Mouse (Mus musculus): ENCODE data around the gene Zic4.

Zic4 gene

DNA sequence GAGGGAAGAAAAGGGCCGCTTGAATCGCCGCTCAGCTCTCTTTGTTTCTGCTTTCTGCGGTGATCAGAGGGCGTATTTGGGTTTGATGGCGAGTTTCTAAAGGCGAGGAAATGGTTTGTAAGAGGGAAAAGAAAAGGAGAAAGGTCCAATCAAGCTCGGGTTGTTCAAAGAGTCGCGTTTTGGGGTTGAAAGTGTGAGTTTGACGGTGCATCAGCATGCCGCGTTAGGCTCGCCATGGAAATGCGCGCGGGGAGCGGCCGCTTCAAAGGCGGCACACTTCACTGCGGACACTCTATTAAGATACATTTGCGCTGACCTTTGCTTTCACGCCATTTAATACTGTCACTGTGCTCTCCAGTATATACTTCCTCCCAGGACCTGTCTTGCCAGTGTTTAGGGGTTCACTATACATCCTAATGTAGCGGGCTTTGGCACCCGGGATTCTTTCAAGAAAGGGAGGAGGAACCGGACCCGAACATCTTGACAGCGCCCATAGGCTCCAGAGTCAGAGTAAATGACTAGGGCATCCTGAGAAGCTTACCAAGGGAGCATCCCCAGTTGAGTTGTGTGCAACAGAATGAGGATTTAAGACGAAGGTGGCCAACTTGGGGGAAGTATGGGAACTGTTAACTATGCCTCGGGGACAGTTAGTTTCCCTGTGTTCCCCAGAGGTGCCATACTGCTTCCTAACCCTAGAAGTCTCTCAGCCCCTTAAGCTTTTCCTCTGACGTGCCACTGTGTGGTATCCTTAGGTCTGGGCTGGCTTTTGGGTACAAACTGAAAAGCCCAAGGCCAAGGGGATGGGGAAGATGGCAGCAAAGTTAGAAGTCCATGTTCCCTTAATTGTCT, 24.9 kb downstream of the Zic4 start:
- ChIA-PET POLR2A (interaction anchor here in 1 of 4 experiments (1.1 kb wide), 1 partner anchor 19 kb away, joined by 3 read pairs; no protein-coding TSS in a partner anchor), CTCF (interaction anchor here in 1 of 4 experiments (0.7 kb wide), 1 partner anchor 27 kb away, joined by 3 read pairs; no protein-coding TSS in a partner anchor)

DNA sequence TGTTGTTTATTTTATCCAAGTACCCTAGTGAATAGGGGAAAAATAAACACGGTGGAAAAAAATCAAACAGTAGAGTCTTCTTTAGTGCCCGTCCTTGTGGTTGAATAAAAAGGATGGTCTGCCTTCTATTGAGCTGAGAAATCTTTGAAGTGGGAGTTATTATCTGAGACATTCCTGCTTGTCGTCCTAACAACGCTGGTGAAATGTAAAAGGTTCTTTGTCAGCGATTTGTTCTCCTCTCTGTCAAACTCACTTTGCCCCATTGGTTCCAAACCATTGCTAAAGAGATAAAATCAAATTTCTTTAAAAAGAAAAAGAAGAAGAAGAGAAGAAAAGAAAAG, 25.5 kb downstream of the Zic4 start:
- POLR2A ChIA-PET, result interaction anchor here in 1 of 4 experiments (1.1 kb wide), 1 partner anchor 18 kb away, joined by 3 read pairs; no protein-coding TSS in a partner anchor
- CTCF ChIA-PET, result interaction anchor here in 1 of 4 experiments (0.7 kb wide), 1 partner anchor 26 kb away, joined by 3 read pairs; no protein-coding TSS in a partner anchor

DNA sequence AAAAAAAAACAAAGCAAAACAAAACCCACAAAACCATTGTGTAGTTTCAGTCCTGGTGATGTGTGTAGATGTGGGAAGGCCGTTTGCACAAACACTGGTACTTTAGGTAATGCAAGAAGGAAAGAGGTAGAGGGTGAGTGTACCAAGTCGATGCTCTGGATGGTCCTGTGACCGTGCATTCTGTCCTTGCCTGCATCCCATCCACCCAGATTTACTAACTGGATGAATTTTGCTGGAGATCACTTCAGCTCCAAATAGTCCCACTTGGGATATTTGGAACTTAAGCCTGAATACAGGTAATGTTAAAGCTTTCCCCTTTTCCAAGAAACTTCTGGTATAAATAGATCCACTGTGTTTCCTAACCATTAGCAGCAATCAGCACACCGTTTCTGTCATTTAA, 26.0 kb downstream of the Zic4 start:
- ChIA-PET POLR2A (interaction anchor here in 1 of 4 experiments (1.1 kb wide), 1 partner anchor 18 kb away, joined by 3 read pairs; no protein-coding TSS in a partner anchor), CTCF (no interaction called here)

DNA sequence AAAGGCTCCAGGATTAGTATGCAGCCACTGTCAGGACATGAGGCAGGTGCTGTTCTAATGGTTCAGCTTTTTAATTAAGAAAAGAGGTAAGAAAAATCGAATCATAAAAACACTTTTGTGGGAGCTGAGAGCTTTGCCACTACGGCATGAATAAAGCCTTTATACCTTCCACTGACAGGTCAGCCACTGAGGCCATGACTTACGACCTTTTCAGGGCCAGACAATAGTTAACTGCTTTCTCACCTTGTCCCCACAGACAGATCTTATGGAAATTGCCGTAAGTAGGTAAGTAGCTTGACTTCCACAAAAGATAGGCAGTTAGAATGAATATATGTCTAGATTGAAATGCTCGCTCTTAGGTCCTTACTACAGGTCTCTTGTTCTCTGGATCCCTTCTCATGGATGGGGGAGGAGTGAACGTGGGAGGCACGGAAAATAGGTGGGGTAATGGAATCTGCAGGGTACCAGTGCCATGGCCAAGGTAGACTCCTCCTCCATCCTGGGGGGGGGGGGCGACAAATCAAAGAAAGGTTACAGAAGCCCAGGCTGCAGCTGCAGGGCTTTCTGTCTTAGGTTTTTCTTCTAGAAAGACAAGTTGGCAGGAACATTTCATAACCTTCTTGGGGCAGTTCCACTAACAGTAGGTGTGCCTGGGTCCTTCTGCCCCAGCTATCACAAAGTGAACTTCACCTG, 31.3 kb downstream of the Zic4 start:
- POLR2A ChIA-PET, result interaction anchor here in 1 of 4 experiments (1.1 kb wide), 1 partner anchor 13 kb away, joined by 4 read pairs; no protein-coding TSS in a partner anchor
- CTCF ChIA-PET, result no interaction called here

DNA sequence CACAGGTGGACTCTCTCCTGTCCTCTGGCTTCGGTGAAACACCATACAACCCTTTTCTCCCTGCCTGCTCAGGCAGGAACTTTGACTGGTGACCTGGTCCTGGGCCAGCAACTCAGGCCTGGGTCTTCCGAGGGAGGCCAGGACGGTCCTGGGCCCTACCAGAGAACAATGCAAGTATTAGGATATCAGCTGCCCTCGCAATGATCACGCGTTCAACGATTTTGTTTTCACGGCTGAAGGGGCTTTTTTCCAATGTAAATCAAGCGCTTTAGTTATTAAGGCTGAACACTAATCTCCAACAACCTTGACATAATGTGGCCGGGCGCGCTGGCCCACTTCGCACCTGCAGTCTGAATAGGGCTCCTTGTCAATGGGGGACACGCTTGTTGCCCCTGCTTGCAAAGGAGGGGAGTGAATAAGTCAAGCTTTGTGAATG, 32.0 kb downstream of the Zic4 start:
- ChIA-PET POLR2A (interaction anchor here in 1 of 4 experiments (1.1 kb wide), 1 partner anchor 12 kb away, joined by 4 read pairs; no protein-coding TSS in a partner anchor), CTCF (no interaction called here)

DNA sequence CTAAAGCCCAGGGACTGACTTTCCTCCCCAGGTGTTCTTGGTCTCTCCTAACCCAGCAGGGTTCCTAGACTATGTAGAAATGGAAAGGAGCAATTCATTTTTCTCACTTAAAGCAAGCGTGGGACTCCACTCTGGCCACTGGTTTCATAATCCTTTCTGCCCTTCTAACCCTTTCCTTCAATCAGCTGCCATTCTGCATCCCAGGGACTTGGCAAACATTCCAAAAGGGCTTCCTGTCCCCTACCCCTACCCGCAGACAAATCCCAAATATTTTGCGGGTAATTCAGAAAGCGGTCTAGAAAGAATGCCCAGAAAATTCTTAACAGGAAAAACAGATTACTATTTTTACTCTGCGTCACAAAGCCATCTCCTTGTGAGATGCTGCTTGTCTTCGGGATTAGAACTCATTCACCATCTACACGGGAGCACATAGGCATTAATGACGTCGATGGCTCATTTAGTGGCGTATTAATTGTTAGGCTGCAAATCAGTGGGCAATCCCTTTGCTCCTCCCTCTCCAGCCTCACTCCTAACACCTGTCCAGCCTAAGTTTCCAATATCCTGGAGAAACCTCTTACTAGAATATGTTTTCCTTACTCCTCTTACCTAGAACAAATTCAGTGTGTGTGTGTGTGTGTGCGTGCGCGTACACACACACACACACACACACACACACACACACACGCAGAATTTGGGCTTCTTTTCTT, 33.0 kb downstream of the Zic4 start:
- ChIA-PET POLR2A (interaction anchor here in 1 of 4 experiments (0.9 kb wide), 1 partner anchor 41 kb away, joined by 3 read pairs; no protein-coding TSS in a partner anchor), CTCF (no interaction called here)

DNA sequence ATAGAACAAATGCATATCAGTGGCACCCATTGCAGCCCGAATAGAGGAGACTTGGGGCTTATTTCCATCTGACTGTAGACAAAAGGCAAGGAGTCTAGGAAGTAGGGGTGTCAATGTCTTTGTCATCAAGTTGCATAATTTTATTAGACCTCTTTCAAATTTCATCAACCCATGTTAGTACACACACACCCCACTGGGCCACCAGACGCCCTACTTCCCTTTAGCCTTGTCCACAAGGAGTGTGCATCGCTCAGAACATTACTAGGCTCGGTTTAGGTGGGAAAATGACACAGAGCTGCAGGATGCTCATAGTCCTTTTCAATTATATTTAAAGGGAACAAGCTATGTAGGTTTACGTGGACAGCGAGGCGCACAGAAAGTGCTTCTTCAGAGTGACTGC, 37.8 kb downstream of the Zic4 start:
- ChIA-PET CTCF (no interaction called here), POLR2A (no interaction called here)

DNA sequence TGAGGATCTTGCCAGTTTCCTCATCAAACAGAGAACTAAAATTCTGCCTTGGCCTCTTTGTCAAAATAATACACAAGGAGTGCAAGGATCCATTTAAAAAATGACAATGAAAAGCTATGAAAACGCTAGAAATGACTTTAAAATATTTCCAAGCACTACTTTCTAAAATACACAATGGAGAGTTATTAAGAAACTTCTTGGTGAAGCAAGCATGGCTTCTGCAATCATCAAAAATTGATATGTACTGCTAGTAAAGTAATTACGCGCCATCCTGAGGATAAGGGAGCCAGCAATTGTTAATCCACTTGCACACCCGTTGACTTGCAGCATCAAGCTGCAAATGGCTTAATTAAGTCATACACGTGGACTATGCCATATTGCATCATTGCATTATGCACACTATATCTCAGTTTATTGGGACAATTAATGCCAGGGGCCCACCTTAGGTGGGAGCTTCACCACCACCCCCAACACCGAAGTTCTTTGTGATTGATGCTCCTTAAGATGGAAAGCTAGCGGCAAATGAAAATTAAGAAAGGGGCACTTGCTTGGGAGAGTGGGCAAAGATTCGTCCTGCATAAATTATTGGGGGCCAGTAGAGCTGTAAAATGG, 38.4 kb downstream of the Zic4 start:
- CTCF ChIA-PET, result no interaction called here

DNA sequence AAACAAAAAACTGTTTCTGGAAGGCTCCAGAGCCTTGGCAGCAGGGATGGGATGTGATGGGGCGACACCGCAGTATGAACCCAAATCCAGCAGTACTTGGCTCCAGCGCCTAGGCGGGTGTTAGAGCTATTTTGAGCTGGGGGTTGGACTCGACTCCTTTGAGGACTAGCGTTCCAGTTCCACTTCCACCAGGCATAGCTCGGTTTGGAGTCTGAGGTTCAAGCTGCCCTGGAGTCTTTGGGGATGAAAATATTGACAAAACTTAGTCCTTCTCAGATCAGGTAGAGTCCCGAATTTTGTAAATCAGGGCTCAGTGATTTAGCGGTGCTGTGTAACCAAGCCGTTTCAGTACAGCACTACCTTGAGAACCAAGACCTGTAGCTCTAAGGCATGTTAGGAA, 39.3 kb downstream of the Zic4 start:
- POLR2A ChIA-PET, result interaction anchor here in 1 of 4 experiments (0.7 kb wide), 1 partner anchor 22 kb away, joined by 3 read pairs; no protein-coding TSS in a partner anchor

More for the DNA sequence above, 38.4 kb downstream of the Zic4 start:
- POLR2A ChIA-PET, result no interaction called here

DNA sequence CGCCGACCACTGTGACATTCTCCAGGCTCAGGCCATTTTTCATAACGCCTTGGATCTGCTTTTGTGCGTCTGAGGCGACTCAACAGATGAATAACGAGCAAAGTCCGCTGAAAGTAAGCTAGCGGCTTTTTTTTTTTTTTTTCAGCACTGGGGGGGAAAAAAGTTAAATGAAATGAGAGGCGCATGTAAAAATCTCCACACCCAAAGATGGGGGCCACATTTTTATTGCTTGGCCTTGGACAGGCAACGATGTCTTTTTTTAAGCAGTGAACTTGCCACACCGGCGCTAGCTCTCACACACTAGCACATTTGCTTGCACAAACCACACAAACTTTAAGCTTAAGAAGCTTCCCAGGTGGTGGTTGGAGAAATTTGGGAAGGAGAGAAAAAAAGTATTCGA, 42.0 kb downstream of the Zic4 start:
- ChIA-PET CTCF (interaction anchor here in 1 of 4 experiments (0.7 kb wide), 1 partner anchor 152 kb away, joined by 4 read pairs; no protein-coding TSS in a partner anchor), POLR2A (interaction anchor here in 3 of 4 experiments (0.6 to 0.7 kb wide), 3 partner anchors 35 to 644 kb away, joined by 3 to 6 read pairs (median 4); no protein-coding TSS in a partner anchor)

More for the DNA sequence above, 39.3 kb downstream of the Zic4 start:
- CTCF ChIA-PET, result interaction anchor here in 1 of 4 experiments (0.7 kb wide), 1 partner anchor 46 kb away, joined by 4 read pairs; no protein-coding TSS in a partner anchor

DNA sequence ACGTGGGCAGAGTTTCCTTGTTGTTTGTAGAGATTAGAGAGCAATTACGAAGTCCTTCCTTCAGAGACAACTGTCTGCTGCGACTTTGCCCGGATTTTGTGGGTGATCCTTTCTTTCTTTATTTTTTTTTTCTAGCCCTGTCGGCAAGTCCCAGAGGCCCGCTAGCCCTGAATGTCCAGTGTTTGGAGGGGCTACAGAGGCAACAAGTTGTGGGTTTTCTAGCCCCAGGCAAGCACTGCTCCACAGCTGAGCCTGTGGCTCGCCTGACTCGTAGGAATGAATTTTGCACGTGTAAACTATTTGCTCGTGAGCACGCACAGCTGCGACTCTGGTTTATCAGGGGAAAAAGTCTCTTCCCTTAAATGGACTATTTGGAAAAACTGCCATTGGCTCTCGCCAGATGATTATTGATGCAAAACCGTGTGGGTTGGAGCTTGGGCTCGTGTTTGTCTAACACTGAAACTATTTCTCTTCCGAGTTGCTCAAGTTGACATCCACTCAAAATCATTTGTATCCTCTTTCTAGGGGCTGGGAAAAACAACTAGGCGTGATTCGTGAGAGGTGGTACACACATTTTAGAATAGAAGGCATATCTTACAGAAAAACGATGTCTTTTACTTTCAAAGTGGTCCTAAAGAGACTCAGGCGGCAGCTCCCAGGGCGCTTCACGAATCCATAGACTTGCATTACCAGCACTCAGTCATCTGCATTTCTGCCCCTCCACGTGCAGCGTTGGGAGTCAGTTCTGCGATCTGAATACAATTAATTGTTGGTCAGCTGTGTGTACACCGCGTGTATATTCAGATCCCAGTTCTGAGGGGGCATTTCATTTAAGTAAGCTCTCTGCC, 42.9 kb downstream of the Zic4 start:
- POLR2A ChIA-PET, result interaction anchor here in 1 of 4 experiments (1.0 to 1.3 kb wide), 2 partner anchors 12 to 17 kb away, joined by 3 to 4 read pairs; no protein-coding TSS in a partner anchor
- CTCF ChIA-PET, result no interaction called here

DNA sequence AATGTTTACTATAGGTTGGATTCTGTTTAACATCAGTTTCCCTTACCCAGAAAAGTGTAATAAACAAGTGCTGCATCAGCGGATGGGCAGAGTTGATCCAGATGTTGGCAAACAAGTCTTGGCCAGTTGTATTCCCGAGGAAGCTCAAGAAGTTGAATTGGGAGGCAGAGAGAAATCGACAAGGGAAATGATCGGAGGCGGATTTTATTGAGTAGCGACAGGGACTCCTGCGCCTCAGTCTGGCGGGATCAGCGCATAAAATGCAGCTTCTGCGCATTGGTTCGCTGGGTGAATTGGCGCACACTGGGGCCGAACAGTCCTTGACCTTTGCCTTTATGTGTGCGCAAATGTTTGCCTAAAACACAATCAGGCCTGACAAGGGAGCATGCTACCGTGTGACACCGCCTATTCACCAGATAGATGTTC, 43.6 kb downstream of the Zic4 start:
- CTCF ChIA-PET, result no interaction called here
- POLR2A ChIA-PET, result interaction anchor here in 1 of 4 experiments (1.0 to 1.3 kb wide), 2 partner anchors 12 to 18 kb away, joined by 3 to 4 read pairs; no protein-coding TSS in a partner anchor

DNA sequence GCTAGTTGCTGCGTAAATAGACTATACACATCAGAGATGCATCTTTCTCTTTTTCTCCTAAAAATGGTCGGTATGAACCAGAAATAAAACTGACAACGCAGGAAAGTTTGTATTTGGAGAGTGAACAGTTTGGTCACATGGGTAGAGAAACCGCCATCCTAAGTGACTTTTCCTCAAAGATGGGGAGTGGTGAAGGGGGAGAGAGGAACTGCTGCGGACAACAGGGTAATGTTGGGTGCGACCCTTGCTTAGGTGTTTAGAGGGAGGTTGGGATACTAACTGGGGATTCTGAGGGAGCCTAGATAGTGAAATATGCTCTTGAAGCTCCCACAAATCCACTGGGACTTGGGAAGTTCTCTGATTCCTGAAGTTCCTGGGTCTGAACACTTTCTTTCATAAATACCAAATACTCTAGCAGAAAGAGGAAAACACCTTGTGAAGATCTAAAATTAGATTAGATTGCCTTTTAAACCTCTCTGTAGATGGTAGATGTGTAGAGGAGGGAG, 44.1 kb downstream of the Zic4 start:
- POLR2A ChIA-PET, result interaction anchor here in 1 of 4 experiments (1.0 to 1.3 kb wide), 2 partner anchors 13 to 19 kb away, joined by 3 to 4 read pairs; no protein-coding TSS in a partner anchor

DNA sequence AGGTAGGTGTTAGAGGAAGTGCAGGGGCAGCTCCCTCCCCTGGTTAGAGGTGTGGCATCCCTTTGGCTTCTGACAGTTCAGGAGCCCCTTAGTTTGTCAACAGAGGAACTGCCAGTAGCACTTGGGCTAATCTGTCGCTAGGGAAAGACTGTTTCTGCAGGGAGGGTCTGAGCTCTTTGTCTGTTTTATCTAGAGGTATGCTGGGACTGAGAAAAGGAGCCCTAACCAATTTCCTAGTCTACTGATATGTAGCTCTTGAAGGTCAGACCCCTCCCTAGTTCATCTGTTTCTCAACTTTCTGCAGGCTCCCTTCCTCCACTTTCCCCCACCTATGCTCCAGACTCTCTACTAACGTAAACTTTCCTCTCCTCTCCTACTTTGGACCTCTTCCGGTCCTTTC, 47.6 kb downstream of the Zic4 start:
- POLR2A ChIA-PET, result interaction anchor here in 1 of 4 experiments (0.6 kb wide), 1 partner anchor 54 kb away, joined by 4 read pairs; no protein-coding TSS in a partner anchor

More for the DNA sequence above, 44.1 kb downstream of the Zic4 start:
- CTCF ChIA-PET, result no interaction called here

DNA sequence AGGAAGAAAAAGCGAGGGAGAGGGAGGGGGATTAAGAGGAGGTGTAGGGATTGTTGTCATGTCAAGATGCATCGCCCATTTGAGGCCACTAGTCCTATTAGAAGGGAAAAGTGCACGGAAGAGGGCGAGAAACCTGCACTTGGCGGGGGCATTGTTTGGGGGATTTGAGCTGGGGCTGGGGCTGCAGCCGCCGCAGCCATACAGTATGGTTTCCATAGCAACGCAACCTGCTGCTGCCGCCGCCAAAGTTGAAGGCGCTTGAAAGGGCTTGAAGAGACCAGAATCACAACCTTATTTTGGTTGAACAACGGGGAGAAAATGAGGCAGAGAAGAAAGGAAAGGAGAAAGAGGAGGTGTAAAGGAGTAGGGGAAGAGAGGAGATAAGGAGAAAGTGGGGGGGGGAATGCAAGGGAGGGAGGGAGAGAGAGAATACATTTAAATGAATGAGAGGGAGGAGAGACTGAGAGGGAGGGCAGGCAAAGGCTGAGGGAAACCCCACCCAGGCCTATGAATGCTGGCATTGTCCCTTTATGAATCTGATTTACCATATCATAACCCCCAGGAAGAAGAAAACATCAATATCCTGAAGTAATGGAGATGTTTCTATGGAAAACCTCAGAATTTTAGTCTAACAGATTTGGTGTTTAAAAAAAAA, 51.9 kb downstream of the Zic4 start:
- POLR2A ChIA-PET, result no interaction called here
- CTCF ChIA-PET, result interaction anchor here in 1 of 4 experiments (0.5 kb wide), 1 partner anchor 27 kb away, joined by 3 read pairs; no protein-coding TSS in a partner anchor

More for the DNA sequence above, 47.6 kb downstream of the Zic4 start:
- CTCF ChIA-PET, result interaction anchor here in 1 of 4 experiments (0.6 kb wide), 1 partner anchor 11 kb away, joined by 3 read pairs; no protein-coding TSS in a partner anchor

DNA sequence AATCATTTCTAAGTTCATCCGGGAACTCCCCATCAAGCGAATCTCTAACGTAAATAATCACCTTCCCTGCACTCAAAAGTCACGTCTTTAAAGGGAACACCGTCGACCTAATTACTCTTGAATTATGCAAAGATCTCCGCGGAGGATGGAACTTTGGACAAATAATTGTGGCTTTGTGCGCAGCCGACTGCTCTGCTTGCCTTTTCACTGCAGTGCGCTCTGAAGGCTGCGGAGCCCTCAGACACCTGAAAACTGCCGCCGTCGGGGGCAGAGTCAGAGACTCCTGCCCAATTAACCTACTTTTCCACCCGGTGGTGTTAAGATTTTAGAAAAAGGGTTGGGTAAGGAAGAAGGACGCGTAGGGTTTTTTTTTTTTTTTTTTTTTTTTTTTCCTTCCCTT, 58.2 kb downstream of the Zic4 start:
- POLR2A ChIA-PET, result no interaction called here
- CTCF ChIA-PET, result interaction anchor here in 1 of 4 experiments (0.6 kb wide), 2 partner anchors 11 to 1420 kb away, joined by 3 to 5 read pairs; no protein-coding TSS in a partner anchor
